Mouse (Mus musculus) forebrain, embryonic 10.5 days (tissue): ENCODE data around the gene Upf3a. TPM values are rescaled to one million over a fixed set of nuclear protein-coding genes. Genes with fewer than 3 reads are reported as not detected.
"Not testable (repeated sequence)": the region's sequence is repeated elsewhere in the genome, so short reads cannot be mapped to it uniquely, and the experiment has no call there.

ENCODE experiments used
- DNase-seq: peaks from one replicate; pipeline ENCODE4 v3.0.0-alpha.2; 2017; ENCODE audit warnings: low spot score; ENCODE audit errors: extremely low spot score
- H3K27ac ChIP-seq: fragments of 300-500 bp; sonication (generic); 2 replicates; pipeline ENCODE4 v1.5.1; 2016; ENCODE audit warnings: mild to moderate bottlenecking
- H3K27me3 ChIP-seq: fragments of 300-500 bp; sonication (generic); 2 replicates; pipeline ENCODE4 v1.6.1; 2016; ENCODE audit warnings: mild to moderate bottlenecking; ENCODE audit not compliant: poor library complexity, severe bottlenecking
- H3K36me3 ChIP-seq: fragments of 300-500 bp; sonication (generic); replicated peaks from 2 replicates; pipeline ENCODE4 v1.6.1; 2016; ENCODE audit warnings: mild to moderate bottlenecking, moderate library complexity
- H3K4me1 ChIP-seq: fragments of 300-500 bp; sonication (generic); 2 replicates; pipeline ENCODE4 v1.6.1; 2016
- H3K4me3 ChIP-seq: fragments of 300-500 bp; sonication (generic); 2 replicates; pipeline ENCODE4 v1.5.1; 2016; ENCODE audit warnings: mild to moderate bottlenecking, moderate library complexity
- H3K9me3 ChIP-seq: fragments of 300-500 bp; sonication (generic); 2 replicates; pipeline ENCODE4 v1.6.1; 2016; ENCODE audit warnings: mild to moderate bottlenecking, moderate library complexity
- WGBS: fragments of 180-500 bp; shearing (Covaris S2); methylation state at CpG from one replicate; pipeline ENCODE4 v1.1.7; 2016; 5-methylcytosine and 5-hydroxymethylcytosine counted together
- polyA plus RNA-seq: library from polyadenylated mRNA; unstranded; fragments of >200 nt; fragmentation: Nextera tagmentation; extraction: Ambion mirVana; gene quantifications from 2 replicates; pipeline ENCODE4 v1.2.1, GENCODE M21; 2016

The Upf3a gene
- 38.7 and 39.3 TPM in 2 replicates for polyA plus RNA-seq

DNA sequence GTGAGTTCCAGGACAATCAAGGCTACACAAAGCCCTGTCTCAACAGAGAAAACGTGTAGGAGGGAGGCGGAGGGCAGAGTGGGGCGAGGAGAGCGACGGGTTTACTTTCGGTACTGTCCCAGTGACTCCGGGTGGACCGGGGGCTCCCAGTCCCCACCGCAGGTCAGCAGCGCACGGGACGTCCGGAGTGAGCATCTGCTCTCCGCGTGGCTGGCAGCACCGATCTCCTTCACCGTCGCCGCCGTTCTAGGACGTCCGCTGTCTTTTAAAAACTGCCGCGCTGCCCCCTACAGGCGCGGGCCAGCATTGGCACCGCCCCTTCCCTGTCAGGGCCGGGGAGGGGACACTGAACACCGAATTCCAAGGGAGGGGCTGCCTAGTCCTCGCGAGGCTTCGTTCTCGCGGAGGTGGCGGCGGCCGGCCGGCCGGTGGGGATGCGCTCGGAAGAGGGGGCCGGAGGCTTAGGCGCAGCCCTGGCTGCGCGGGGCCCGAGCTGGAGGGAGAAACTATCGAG, at the start of gene Upf3a:
TSS of gene Upf3a (plus strand) at position 366 of the 514 bp plus-strand sequence.
- peak; percentile 94 for DNase-seq
- H3K4me3 ChIP-seq: peak within 1 kb of the TSS; percentile 79
- H3K27ac ChIP-seq: peak within 1 kb of the TSS; percentile 99
- no peaks in the 10 kb centered on the region for H3K9me3 ChIP-seq
- peaks cover 46% of the 10 kb centered on the region for H3K36me3 ChIP-seq
- under 1% methylated on average over 47 of the region's 47 CpGs for WGBS
- H3K4me1 ChIP-seq: peaks cover 18% of the 10 kb centered on the region
- no peaks in the 10 kb centered on the region for H3K27me3 ChIP-seq

DNA sequence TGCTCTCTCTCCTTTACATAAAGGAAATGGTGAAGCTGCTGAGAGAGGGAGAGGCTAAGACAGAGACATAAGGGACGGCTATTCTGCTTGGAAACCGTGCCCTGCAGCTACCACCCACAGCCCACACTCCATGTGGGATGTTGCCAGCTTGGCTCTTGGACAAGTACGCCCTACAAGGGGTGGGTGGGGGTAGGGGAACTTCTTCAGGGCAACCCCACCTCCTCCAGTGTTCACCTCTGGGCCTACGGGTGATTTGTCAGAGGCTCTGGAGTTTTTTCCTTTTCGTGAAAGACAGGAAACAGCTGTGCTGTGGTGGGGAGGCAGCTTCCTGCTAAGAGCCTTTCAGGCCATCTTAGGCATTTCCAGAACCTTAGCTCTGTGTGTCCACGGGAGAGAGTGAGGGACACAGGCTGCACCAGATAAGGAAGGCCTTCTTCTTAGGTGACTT, 45.1 kb upstream of the Upf3a start:
- no peaks in the 10 kb centered on the region for H3K4me1 ChIP-seq
- DNase-seq: no peak
- H3K27ac ChIP-seq: no peak overlapping the region
- 58% methylated on average over 6 of the region's 6 CpGs for WGBS
- no peaks in the 10 kb centered on the region for H3K36me3 ChIP-seq
- H3K9me3 ChIP-seq: no peaks in the 10 kb centered on the region
- no peak overlapping the region for H3K4me3 ChIP-seq
- H3K27me3 ChIP-seq: no peaks in the 10 kb centered on the region

DNA sequence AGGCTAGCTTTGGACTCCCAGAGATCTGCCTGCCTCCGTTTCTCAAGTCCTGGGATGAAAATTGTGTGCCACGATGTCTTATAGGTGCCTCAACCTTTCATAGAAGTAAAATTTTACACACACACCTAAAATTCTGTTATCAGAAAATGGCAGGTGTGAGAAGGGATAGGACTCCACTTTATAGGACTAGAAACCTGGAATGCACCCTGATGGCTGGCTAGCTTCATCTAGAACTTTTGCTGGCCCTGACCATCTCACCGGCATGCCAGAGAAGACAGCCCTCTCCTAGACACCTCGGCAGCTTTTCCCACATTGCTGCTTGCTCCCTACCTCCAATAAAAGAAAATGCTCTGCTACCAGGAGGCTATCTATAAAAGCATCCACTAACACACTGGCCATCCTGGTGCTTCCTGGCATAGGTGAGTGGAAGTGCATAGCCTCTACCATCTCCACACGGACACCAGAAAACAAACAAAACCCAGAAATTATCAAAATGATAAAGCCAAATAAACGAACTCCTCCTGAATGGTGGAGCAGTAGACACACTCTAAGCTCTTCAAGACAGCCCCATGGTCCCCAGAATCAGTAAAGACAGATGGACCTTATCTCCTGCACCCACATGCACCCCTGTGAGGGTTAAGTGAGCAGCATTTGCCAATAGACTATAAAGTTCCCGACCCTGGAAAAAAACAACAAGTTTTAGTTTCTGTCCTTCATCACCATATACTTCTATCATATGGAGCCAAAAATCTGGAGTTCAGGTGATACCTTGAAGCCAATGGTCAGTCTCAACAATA, 44.4 kb upstream of the Upf3a start:
- WGBS: 87% methylated on average over 7 of the region's 7 CpGs
- H3K9me3 ChIP-seq: no peaks in the 10 kb centered on the region
- no peak overlapping the region for H3K27ac ChIP-seq

DNA sequence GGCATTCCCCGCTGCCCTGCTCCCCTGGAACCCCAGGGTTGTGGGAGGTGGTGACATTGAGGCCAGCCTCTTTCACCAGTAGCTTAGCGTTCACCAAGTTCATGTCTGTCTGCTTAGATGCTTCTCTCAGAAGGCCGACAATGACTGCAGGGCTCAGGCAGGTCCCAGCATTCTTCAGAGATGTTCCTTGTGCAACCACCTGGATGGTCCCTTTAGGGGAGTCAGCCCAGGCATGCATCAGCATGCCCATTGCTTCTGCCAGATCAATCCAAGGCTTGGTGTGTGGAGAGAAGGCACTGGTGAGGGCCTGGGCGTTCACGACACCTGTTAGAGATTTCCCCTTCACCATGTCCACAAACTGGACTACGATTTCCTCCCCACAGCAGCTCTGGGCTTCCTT, 39.2 kb upstream of the Upf3a start:
- WGBS: 94% methylated on average over 5 of the region's 6 CpGs
- not testable (repeated sequence) for H3K9me3 ChIP-seq

More for the DNA sequence above, 44.4 kb upstream of the Upf3a start:
- no peaks in the 10 kb centered on the region for H3K4me1 ChIP-seq
- no peaks in the 10 kb centered on the region for H3K36me3 ChIP-seq
- no peak overlapping the region for H3K4me3 ChIP-seq
- H3K27me3 ChIP-seq: no peaks in the 10 kb centered on the region
- no peak for DNase-seq

DNA sequence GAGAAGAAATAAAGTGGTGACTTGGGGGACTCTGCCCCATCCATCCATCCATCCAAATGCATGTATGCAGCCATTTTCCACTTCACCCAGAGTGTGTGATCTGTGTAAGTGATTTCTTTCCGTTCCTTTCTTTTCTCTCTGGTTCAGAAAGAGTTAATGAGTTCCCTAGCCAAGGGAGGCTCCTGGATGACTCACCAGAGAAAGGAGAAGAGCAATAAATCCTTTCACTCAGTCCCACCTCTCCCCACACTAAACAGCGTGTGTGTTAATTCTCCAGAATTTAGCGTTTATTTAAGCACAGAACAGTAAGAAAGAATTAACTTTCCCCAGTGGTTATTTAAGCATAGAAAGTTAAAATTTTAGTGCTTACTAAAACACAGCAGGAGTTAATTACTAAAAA, 37.8 kb upstream of the Upf3a start:
- 50% methylated on average over 3 of the region's 3 CpGs for WGBS
- H3K4me3 ChIP-seq: no peak overlapping the region
- no peak overlapping the region for H3K27ac ChIP-seq
- H3K27me3 ChIP-seq: no peaks in the 10 kb centered on the region
- H3K36me3 ChIP-seq: no peaks in the 10 kb centered on the region
- H3K9me3 ChIP-seq: no peaks in the 10 kb centered on the region
- H3K4me1 ChIP-seq: no peaks in the 10 kb centered on the region
- no peak for DNase-seq

More for the DNA sequence above, 39.2 kb upstream of the Upf3a start:
- not testable (repeated sequence) for H3K27me3 ChIP-seq, H3K4me3 ChIP-seq, H3K36me3 ChIP-seq, DNase-seq, H3K27ac ChIP-seq, H3K4me1 ChIP-seq

DNA sequence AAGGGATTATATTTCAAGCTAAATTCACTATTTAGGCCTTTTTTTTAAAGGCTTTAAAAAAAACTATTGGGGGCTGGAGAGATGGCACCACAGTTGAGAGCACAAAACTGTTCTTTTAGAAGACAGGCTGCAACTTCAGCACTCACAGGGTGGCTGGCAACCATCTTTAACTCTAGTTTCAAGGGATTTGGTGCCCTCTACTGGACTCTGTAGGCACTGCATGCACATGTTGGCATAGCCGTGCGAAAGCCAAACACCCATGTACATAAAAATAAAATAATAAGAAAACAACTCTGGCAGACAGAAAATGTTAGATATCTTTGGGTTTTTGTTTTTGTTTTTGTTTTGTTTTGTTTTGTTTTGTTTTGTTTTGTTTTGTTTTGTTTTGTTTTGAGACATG, 31.7 kb upstream of the Upf3a start:
- Histone ChIP-seq H3K9me3 (no peaks in the 10 kb centered on the region), H3K36me3 (no peaks in the 10 kb centered on the region), H3K27ac (no peak overlapping the region), H3K27me3 (no peaks in the 10 kb centered on the region), H3K4me1 (peaks cover 15% of the 10 kb centered on the region), H3K4me3 (no peak overlapping the region)
- WGBS: 33% methylated on average over 2 of the region's 2 CpGs
- peak; percentile 62 for DNase-seq

DNA sequence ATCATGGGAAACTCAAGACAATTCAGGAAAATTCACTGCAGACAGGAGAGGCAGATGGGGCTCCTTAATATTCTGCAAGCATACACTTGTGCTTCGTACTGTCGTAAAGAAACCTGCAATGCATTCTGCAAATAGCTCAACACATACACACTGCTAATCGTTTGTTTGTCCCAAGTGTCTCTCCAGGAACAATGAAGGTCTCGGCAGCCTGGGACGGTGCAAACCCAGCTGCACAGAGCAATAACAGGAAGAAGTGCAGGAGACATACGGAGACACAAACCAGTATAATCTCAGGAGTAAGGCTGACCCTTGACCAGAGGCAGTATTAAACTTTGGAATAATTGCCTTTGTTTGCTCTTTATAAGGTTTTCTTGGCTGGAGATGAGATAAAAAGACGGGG, 28.9 kb upstream of the Upf3a start:
- WGBS: 82% methylated on average over 7 of the region's 7 CpGs
- peaks cover 23% of the 10 kb centered on the region for H3K4me1 ChIP-seq
- no peak for DNase-seq
- H3K36me3 ChIP-seq: peaks cover 16% of the 10 kb centered on the region
- no peaks in the 10 kb centered on the region for H3K27me3 ChIP-seq
- no peaks in the 10 kb centered on the region for H3K9me3 ChIP-seq
- H3K4me3 ChIP-seq: peak overlapping the region; percentile 99; the same call in 1 of the 2 replicates
- H3K27ac ChIP-seq: no peak overlapping the region

DNA sequence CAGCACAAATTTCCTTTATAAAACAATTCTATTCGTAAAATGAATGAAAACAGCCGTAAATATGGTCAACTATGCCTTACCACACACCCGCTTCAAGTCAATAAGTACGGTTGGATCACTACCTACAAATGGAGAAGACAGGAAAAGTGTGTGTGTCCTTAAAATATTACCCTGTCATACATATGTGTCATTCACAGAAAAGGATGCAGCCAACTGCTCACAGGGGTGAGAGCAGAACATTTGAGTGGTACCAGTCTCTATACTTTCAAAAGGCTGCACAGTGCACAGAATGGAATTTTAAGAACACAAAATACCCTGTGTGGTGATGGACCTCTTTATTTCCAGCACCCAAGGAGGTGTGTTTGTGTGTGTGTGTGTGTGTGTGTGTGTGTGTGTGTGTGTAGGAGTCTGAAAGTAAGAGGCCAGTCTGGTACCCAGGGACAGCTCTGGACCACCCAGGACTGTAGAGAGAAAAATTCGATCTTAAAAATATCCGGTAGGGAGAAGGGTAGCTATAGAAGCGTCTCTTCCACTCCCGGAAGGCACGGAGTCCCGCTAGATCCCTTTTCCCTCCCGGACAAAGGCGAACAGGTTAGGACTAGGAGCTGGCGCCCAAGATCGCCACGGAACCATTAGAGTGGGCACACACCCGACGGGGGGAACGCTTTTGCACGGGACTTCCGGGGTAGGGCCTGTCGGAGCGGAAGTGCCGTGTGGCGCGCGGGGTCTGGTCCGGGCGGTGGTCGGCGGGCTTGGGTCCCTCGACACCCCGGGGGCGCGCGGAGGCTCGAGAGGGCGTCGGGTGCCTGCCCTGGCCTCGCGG, 28.2 kb upstream of the Upf3a start, which contains the start of gene Cdc16:
TSS of gene Cdc16 (plus strand) at position 695 of the 823 bp plus-strand sequence.
- no peaks in the 10 kb centered on the region for H3K9me3 ChIP-seq
- WGBS: 9% methylated on average over 40 of the region's 40 CpGs
- DNase-seq: peak; percentile 90
- H3K27me3 ChIP-seq: no peaks in the 10 kb centered on the region
- peak within 1 kb of the TSS; percentile 99 for H3K4me3 ChIP-seq
- H3K4me1 ChIP-seq: peaks cover 23% of the 10 kb centered on the region
- peak within 1 kb of the TSS; percentile 94 for H3K27ac ChIP-seq
- H3K36me3 ChIP-seq: peaks cover 23% of the 10 kb centered on the region

DNA sequence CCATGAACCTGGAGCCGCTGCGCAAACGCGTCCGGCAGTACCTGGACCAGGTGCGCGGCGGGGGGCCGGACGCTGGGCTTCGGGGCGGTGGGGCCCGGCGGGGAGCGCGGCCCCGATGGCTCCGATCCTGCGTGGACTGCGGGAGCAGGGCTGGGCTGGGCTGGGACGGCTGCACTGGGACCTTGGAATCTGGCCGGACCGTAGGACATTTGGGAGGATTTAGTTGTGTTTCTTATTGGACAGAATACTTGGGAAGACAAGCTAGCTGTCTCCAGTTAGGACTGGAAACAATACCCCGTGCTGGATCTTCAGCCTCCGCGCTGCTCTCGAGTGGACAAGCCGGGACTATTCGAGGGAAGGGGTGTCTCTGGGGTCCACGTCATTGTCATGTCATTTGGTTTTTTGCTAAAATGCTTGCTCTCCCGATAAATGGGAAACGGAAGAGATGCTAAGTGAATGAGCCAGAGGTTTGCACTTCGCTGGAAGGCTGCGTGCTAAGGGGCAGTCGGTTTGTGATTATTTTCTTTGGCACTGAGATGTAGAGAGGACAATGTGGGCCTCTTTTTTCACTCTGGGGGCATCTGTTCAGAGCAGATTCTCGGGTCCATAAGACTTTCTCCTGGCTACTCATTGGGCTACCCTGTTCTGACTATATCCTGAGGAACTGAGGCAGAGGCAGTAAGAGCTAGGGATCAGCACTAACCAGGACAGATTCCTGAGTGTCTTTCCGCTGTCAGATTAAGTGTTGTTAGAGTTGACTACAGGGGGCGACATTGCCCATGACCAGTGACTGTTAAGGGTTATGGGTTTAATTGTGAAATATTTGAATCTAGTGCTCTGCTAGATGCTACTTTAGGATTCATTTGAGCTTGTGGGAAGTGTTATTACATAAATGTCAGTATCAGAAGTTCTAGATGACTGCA, 27.3 kb upstream of the Upf3a start:
- no peaks in the 10 kb centered on the region for H3K27me3 ChIP-seq
- peak overlapping the region; percentile 99 for H3K4me3 ChIP-seq
- peak overlapping the region; percentile 94 for H3K27ac ChIP-seq
- H3K36me3 ChIP-seq: peaks cover 32% of the 10 kb centered on the region
- peak; percentile 15 for DNase-seq
- no peaks in the 10 kb centered on the region for H3K9me3 ChIP-seq
- under 1% methylated on average over 38 of the region's 38 CpGs for WGBS
- H3K4me1 ChIP-seq: peaks cover 23% of the 10 kb centered on the region

DNA sequence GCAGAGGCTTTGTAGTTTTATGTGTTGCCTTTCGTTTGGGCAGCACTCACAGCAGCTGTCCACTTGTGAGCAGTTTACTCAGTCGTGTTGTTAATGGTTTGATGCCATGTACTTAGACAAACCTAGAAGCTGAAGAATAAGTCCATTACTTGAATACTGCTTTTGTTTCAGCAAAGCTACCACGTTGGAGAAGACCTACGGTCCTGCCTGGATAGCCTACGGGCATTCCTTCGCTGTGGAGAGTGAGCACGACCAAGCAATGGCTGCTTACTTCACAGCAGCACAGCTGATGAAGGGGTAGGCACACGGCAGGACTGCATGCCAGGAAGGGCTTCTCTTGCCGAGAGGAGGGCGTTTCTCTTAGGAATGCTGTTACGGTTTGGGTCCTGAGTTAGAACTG, 16.2 kb upstream of the Upf3a start:
- DNase-seq: no peak
- no peak overlapping the region for H3K4me3 ChIP-seq
- WGBS: 91% methylated on average over 11 of the region's 11 CpGs
- H3K36me3 ChIP-seq: peaks cover 98% of the 10 kb centered on the region
- H3K4me1 ChIP-seq: no peaks in the 10 kb centered on the region
- no peak overlapping the region for H3K27ac ChIP-seq
- no peaks in the 10 kb centered on the region for H3K9me3 ChIP-seq
- H3K27me3 ChIP-seq: no peaks in the 10 kb centered on the region

DNA sequence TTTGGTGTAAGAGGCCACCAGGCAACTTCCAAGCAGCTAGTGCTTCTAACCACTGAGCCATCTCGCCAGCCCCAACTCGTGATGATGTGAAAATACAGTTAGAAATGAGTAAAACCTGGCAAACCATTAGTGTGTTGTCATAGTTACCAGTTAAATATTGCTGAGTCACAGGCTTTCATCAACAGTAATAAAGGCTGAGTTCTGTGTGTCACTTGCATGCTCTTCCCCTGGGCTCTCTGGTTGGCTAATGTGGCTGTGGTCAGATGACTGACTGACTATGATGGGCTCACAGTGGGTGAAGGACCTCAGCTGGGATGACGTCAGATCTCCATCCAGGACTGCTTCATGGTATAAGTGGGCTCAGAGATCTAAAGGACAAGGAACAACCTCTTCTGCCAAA, 4.9 kb upstream of the Upf3a start:
- WGBS: 95% methylated on average over 3 of the region's 3 CpGs
- Histone ChIP-seq H3K9me3 (no peaks in the 10 kb centered on the region), H3K27me3 (no peaks in the 10 kb centered on the region), H3K4me3 (no peak overlapping the region), H3K4me1 (peaks cover 11% of the 10 kb centered on the region), H3K27ac (no peak overlapping the region), H3K36me3 (peaks cover 72% of the 10 kb centered on the region)
- DNase-seq: no peak

DNA sequence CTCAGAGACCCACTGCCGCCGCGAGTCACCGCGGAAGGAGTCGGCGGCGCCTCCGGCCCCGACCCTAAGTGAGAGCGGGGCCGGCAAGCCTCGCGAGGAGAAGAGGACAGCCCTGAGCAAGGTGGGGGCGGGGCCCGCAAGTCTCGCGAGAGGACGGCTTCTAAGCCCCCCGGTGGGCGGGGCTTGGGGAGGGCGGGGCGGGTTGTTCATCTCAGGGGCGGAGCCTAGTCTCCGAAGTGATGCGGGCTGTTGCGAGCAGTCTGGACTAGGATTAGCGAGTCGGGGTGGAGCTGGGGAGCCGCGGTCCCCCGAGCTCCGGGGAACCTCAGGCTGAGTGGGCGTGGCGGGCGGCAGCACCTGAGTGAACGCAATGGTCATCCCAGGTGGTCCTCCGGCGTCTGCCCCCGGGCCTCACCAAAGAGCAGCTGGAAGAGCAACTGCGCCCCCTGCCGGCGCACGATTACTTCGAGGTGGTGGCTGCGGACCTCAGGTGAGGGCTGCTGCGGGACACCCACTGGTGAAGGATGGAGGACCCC, 417 bp downstream of the Upf3a start:
- H3K27me3 ChIP-seq: no peaks in the 10 kb centered on the region
- no peaks in the 10 kb centered on the region for H3K9me3 ChIP-seq
- peaks cover 18% of the 10 kb centered on the region for H3K4me1 ChIP-seq
- DNase-seq: peak; percentile 96
- under 1% methylated on average over 45 of the region's 47 CpGs for WGBS
- peak overlapping the region; percentile 99 for H3K27ac ChIP-seq
- peak overlapping the region; percentile 79 for H3K4me3 ChIP-seq
- peaks cover 41% of the 10 kb centered on the region for H3K36me3 ChIP-seq
